Mouse (Mus musculus) regulatory T cell (primary cell): ENCODE data around the gene Fahd2a.

Experiments
- in situ Hi-C: fragments of 300-600 bp; cut with MboI, MseI; formaldehyde crosslinking; loops from one replicate; pipeline ENCODE4 v1.15.1; 2025; ENCODE audit warnings: high pct_unique_total_duplicates

Fahd2a gene

GRCm38 (mm10) chr2:127444055-127444789 lies at the start of gene Fahd2a:
Fahd2a (minus strand) TSS chr2:127444565.
- in situ Hi-C loops: no loop called here

GRCm38 (mm10) chr2:127484476-127485170 lies 40.3 kb upstream of the Fahd2a start:
- in situ Hi-C loops: loop anchor here (10.0 kb wide), 1 partner anchor 1380 kb away; the partner anchor contains the start of gene Fbln7

- in situ Hi-C loops: loop anchor here (10.0 kb wide), 1 partner anchor 1382 kb away; the partner anchor contains the start of gene Fbln7
Measured at GRCm38 (mm10) chr2:127483001-127483400, 38.6 kb upstream of the Fahd2a start.

- in situ Hi-C loops: loop anchor here (10.0 kb wide), 1 partner anchor 1382 kb away; the partner anchor contains the start of gene Fbln7
Measured at GRCm38 (mm10) chr2:127482533-127482911, 38.2 kb upstream of the Fahd2a start.

- in situ Hi-C loops: loop anchor here (10.0 kb wide), 1 partner anchor 1383 kb away; the partner anchor contains the start of gene Fbln7
Measured at GRCm38 (mm10) chr2:127481841-127482532, 37.6 kb upstream of the Fahd2a start.

- in situ Hi-C loops: loop anchor here (10.0 kb wide), 1 partner anchor 1385 kb away; the partner anchor contains the start of gene Fbln7
Measured at GRCm38 (mm10) chr2:127479763-127480162, 35.4 kb upstream of the Fahd2a start.

- in situ Hi-C loops: no loop called here
Measured at GRCm38 (mm10) chr2:127479210-127479609, 34.8 kb upstream of the Fahd2a start.

GRCm38 (mm10) chr2:127472279-127472678 lies 27.9 kb upstream of the Fahd2a start:
- in situ Hi-C loops: no loop called here

- in situ Hi-C loops: no loop called here
Measured at GRCm38 (mm10) chr2:127471281-127471680, 26.9 kb upstream of the Fahd2a start.

- in situ Hi-C loops: no loop called here
Measured at GRCm38 (mm10) chr2:127470661-127471060, 26.3 kb upstream of the Fahd2a start.

- in situ Hi-C loops: no loop called here
Measured at GRCm38 (mm10) chr2:127470183-127470582, 25.8 kb upstream of the Fahd2a start.

GRCm38 (mm10) chr2:127462314-127462713 lies 17.9 kb upstream of the Fahd2a start:
- in situ Hi-C loops: loop anchor here (5.0 kb wide), 1 partner anchor 35 kb away; no protein-coding TSS in a partner anchor

- in situ Hi-C loops: loop anchor here (5.0 kb wide), 1 partner anchor 36 kb away; no protein-coding TSS in a partner anchor
Measured at GRCm38 (mm10) chr2:127461351-127461750, 17.0 kb upstream of the Fahd2a start.

GRCm38 (mm10) chr2:127459341-127459740 lies 15.0 kb upstream of the Fahd2a start:
- in situ Hi-C loops: no loop called here

GRCm38 (mm10) chr2:127453764-127454163 lies 9.4 kb upstream of the Fahd2a start:
- in situ Hi-C loops: no loop called here

- in situ Hi-C loops: no loop called here
Measured at GRCm38 (mm10) chr2:127453141-127453540, 8.8 kb upstream of the Fahd2a start.

- in situ Hi-C loops: no loop called here
Measured at GRCm38 (mm10) chr2:127451748-127452147, 7.4 kb upstream of the Fahd2a start.

GRCm38 (mm10) chr2:127449691-127450090 lies 5.3 kb upstream of the Fahd2a start:
- in situ Hi-C loops: no loop called here

- in situ Hi-C loops: no loop called here
Measured at GRCm38 (mm10) chr2:127446847-127447246, 2.5 kb upstream of the Fahd2a start.

GRCm38 (mm10) chr2:127437697-127438096 lies 6.7 kb downstream of the Fahd2a start:
- in situ Hi-C loops: loop anchor here (5.0 kb wide), 1 partner anchor 140 kb away; no protein-coding TSS in a partner anchor

GRCm38 (mm10) chr2:127435554-127435953 lies 8.8 kb downstream of the Fahd2a start:
- in situ Hi-C loops: loop anchor here (5.0 kb wide), 1 partner anchor 138 kb away; no protein-coding TSS in a partner anchor

GRCm38 (mm10) chr2:127435135-127435534 lies 9.2 kb downstream of the Fahd2a start:
- in situ Hi-C loops: loop anchor here (5.0 kb wide), 1 partner anchor 138 kb away; no protein-coding TSS in a partner anchor
